Mouse (Mus musculus) ES-E14 (cell line): ENCODE measurements at regions not wholly inside any gene's neighbourhood (a gene's known extent, or its start where the extent isn't known, plus 50 kb on each side); places are given as distances from the start of the nearest gene placed in this dataset.
"Not testable (repeated sequence)": the region's sequence is repeated elsewhere in the genome, so short reads cannot be mapped to it uniquely, and the experiment has no call there.

ENCODE experiments used
- DNase-seq: peaks from one replicate; pipeline ENCODE4 v3.0.0-alpha.2; 2013; ENCODE audit warnings: low read depth, low spot score
- H3K27ac ChIP-seq: 2 replicates; pipeline ENCODE4 v1.5.1; 2012; ENCODE audit warnings: low read depth, mild to moderate bottlenecking, low read length, moderate library complexity, mixed read lengths; ENCODE audit not compliant: poor library complexity, insufficient read depth, severe bottlenecking
- H3K36me3 ChIP-seq: 2 replicates; pipeline ENCODE4 v1.6.1; 2012; ENCODE audit warnings: mild to moderate bottlenecking, low read length, moderate library complexity, mixed read lengths; ENCODE audit not compliant: control insufficient read depth, poor library complexity, insufficient read depth, severe bottlenecking
- H3K4me1 ChIP-seq, 2 experiments: fragments of 150-350 bp in 1 of 2; sonication (generic) in 1 of 2; 2 replicates each; pipeline ENCODE4 v1.6.1; 2012; ENCODE audit warnings: low read length in 2 of 2, mild to moderate bottlenecking in 1 of 2, mixed read lengths in 1 of 2; ENCODE audit not compliant: control insufficient read depth in 2 of 2, insufficient read depth in 2 of 2, poor library complexity in 1 of 2
- H3K4me3 ChIP-seq, 2 experiments: fragments of 150-350 bp in 1 of 2; sonication (generic) in 1 of 2; 2 replicates each; pipeline ENCODE4 v1.5.1; 2012; ENCODE audit warnings: low read length in 2 of 2, low read depth in 1 of 2, mild to moderate bottlenecking in 1 of 2, mixed read lengths in 1 of 2; ENCODE audit not compliant: insufficient read depth in 1 of 2, poor library complexity in 1 of 2, severe bottlenecking in 1 of 2
- H3K9ac ChIP-seq: 2 replicates; pipeline ENCODE4 v1.6.1; 2012; ENCODE audit warnings: low read depth, mild to moderate bottlenecking, low read length, mixed read lengths; ENCODE audit not compliant: poor library complexity, insufficient read depth, severe bottlenecking
- H3K9me3 ChIP-seq: fragments of 150-350 bp; sonication (generic); 2 replicates; pipeline ENCODE4 v1.6.1; 2012; ENCODE audit warnings: low read depth, mild to moderate bottlenecking, low read length; ENCODE audit not compliant: control insufficient read depth, insufficient read depth
- CHD2 ChIP-seq: IDR thresholded peaks from 2 replicates; pipeline ENCODE4 v1.6.1; 2014; ENCODE audit warnings: mild to moderate bottlenecking, low read depth, low read length, inconsistent platforms
- HCFC1 ChIP-seq: IDR thresholded peaks from 2 replicates; pipeline ENCODE4 v1.6.1; 2012; ENCODE audit warnings: low read length, inconsistent platforms, borderline replicate concordance; ENCODE audit not compliant: insufficient read depth
- MAFK ChIP-seq: IDR thresholded peaks from 2 replicates; pipeline ENCODE4 v1.6.1; 2014; ENCODE audit warnings: mild to moderate bottlenecking, low read depth, low read length, inconsistent platforms; ENCODE audit not compliant: insufficient read depth
- ZC3H11A ChIP-seq: IDR thresholded peaks from 2 replicates; pipeline ENCODE4 v1.6.1; 2012; ENCODE audit warnings: low read depth, mild to moderate bottlenecking, inconsistent platforms, low read length, borderline replicate concordance
- ZNF384 ChIP-seq: IDR thresholded peaks from 2 replicates; pipeline ENCODE4 v1.6.1; 2012; ENCODE audit warnings: low read depth, low read length, inconsistent platforms
- in situ Hi-C, 2 experiments: fragments of 600-800 bp; cut with MboI; formaldehyde crosslinking; loops; one replicate each; pipeline ENCODE4 v1.15.1; 2025; ENCODE audit warnings: low sequenced_read_pairs in 2 of 2, inconsistent platforms in 1 of 2; ENCODE audit not compliant: unreplicated experiment in 2 of 2

GRCm38 (mm10) chr4:84165256-84165655 is 509.8 kb downstream of the Bnc2 start:
- Histone ChIP-seq H3K27ac (no peak overlapping the region), H3K9me3 (no peaks in the 10 kb centered on the region), H3K9ac (no peak overlapping the region), H3K4me3 (no peak overlapping the region), H3K36me3 (no peaks in the 10 kb centered on the region), H3K4me1 (no peaks in the 10 kb centered on the region)
- DNase-seq, result no peak
- in situ Hi-C loops, result no loop called here
- TF ChIP-seq ZC3H11A, result no peak
- no peak for TF ChIP-seq HCFC1
- no peak for TF ChIP-seq CHD2
- no peak for TF ChIP-seq MAFK
- no peak for TF ChIP-seq ZNF384

DNA sequence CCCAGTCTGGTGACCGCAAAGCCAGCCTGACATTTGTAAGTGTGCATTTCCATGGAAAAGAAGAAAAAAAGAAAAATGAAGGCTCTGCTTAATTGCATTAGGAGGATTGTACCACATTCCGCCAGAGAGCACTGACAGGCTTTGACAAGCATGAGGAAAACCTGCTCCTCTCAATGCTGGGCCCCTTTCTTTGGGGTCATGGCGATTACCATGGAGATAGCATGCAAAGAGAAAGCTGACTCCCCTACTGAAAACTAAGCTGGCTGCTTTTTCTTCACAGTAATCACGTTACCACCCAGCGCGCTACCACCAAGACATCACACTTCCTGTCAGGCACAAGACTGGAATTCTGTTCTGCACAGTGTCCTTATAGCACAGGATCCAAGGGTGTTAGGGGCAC is 502.2 kb downstream of the Bnc2 start:
- TF ChIP-seq ZNF384, result no peak
- no peak for TF ChIP-seq ZC3H11A
- TF ChIP-seq CHD2, result no peak
- no peak for TF ChIP-seq HCFC1
- no peak for TF ChIP-seq MAFK
- Histone ChIP-seq H3K4me1 (no peaks in the 10 kb centered on the region), H3K36me3 (no peaks in the 10 kb centered on the region), H3K9ac (no peak overlapping the region), H3K9me3 (no peaks in the 10 kb centered on the region), H3K27ac (no peak overlapping the region), H3K4me3 (no peak overlapping the region)
- no peak for DNase-seq
- in situ Hi-C loops, result no loop called here

- H3K9me3 ChIP-seq, result no peaks in the 10 kb centered on the region
- DNase-seq, result no peak
- H3K27ac ChIP-seq, result no peak overlapping the region
- no peaks in the 10 kb centered on the region for H3K4me1 ChIP-seq
- in situ Hi-C loops, result no loop called here
- no peak overlapping the region for H3K4me3 ChIP-seq
- no peak overlapping the region for H3K9ac ChIP-seq
- H3K36me3 ChIP-seq, result no peaks in the 10 kb centered on the region
- TF ChIP-seq ZNF384, result no peak
- TF ChIP-seq CHD2, result no peak
- TF ChIP-seq HCFC1, result no peak
- TF ChIP-seq MAFK, result no peak
- TF ChIP-seq ZC3H11A, result no peak
These were observed 501.6 kb downstream of the Bnc2 start for GRCm38 (mm10) chr4:84173441-84173840.

- H3K27ac ChIP-seq, H3K4me1 ChIP-seq, H3K36me3 ChIP-seq, DNase-seq, in situ Hi-C loops, H3K9ac ChIP-seq, H3K4me3 ChIP-seq, H3K9me3 ChIP-seq: not testable (repeated sequence)
These were observed 498.6 kb downstream of the Bnc2 start for GRCm38 (mm10) chr4:84176457-84176856.

- no peaks in the 10 kb centered on the region for H3K9me3 ChIP-seq
- no peak overlapping the region for H3K27ac ChIP-seq
- no peak overlapping the region for H3K9ac ChIP-seq
- TF ChIP-seq CHD2 (no peak), MAFK (no peak), ZNF384 (no peak), ZC3H11A (no peak), HCFC1 (no peak)
- H3K4me3 ChIP-seq, result no peak overlapping the region
- no peaks in the 10 kb centered on the region for H3K4me1 ChIP-seq
- no peaks in the 10 kb centered on the region for H3K36me3 ChIP-seq
- DNase-seq, result no peak
- in situ Hi-C loops, result no loop called here
These were observed 497.2 kb downstream of the Bnc2 start for GRCm38 (mm10) chr4:84177827-84178226.
